Mouse (Mus musculus): Measurements from ENCODE around the gene Vat1l.

DNA sequence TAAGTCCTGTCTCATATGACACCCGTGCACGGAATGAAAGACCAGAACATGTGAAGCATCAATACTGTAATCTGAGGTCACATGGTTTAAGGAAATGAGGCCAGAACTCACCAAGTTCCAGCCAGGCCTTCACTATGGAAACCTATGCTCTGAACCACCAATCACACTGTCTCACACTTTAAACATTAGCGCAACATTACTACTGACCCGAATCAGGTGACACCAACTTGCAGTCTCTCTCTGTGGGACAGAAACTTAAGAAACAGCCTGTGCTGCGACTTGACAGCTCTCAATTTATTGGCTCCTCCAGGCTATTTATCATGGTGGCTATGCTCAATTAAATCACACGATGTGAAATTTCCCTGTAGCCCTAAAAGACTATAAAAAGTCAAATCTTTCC lies 169.0 kb downstream of the Vat1l start:
- TF ChIP-seq POLR2A (IDR thresholded peaks at IDR 0.05; ENCODE audit: low read depth, low read length) = no peak
- no peak for TF ChIP-seq CTCF (IDR thresholded peaks at IDR 0.05; ENCODE audit: extremely low read depth, insufficient read length, insufficient replicate concordance, low read depth, low read length)

Measured in small intestine, adult 2 months (tissue).